Mouse (Mus musculus): ENCODE results near the gene Rab3b. TPM values are rescaled to one million over a fixed set of nuclear protein-coding genes. Genes with fewer than 3 reads are reported as not detected.
A peak's percentile ranks its signal among the peaks of the same experiment; 100 is the strongest.

Rab3b gene
- total and polyA plus RNA-seq, 2 experiments from 2014 or later: 4.6 TPM; not detected in 1

DNA sequence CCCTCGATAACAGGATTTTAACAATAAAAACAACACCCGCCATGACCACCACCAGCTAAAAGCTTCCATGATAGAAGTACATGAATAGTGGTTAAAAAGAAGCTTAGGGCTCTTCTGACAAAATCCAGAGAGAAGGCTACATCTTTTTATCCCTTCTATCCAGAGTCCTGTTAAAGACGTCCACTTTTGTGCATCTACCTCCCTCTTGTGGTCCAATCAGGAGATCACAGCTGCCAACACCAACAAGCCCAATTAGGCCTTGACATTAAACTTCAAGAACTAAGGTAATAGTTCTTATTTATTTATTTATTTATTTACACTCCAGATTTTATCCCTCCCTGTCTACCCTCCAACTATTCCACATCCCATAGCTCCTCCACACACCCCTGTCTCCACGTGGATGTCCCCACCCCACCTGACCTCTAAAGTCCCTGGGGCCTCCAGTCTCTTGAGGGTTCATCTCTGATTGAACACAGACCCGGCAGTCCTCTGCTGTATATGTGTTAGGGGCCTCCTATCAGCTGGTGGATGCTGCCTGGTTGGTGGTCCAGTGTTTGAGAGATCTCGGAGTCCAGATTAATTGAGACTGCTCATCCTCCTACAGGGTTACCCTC, 97.7 kb downstream of the Rab3b start:
- Histone ChIP-seq H3K4me2 (ENCODE audit: low read depth, low read length) (no peak overlapping the region), H3K36me3 (replicated peaks; ENCODE audit: control insufficient read depth, insufficient read depth, low read length) (no peaks in the 10 kb centered on the region), H3K4me1 (ENCODE audit: control insufficient read depth, insufficient read depth) (peaks cover 5% of the 10 kb centered on the region; the same call in 1 of the 2 replicates), H3K27me3 (ENCODE audit: control insufficient read depth, insufficient read depth, low read length) (no peaks in the 10 kb centered on the region), H3K9ac (replicated peaks; ENCODE audit: low read depth, low read length) (no peak overlapping the region), H3K27ac (ENCODE audit: low read depth) (no peak overlapping the region), H3K9me3 (replicated peaks; ENCODE audit: control insufficient read depth, low read length) (no peaks in the 10 kb centered on the region), H3K4me3 (ENCODE audit: low read depth, low read length) (no peak overlapping the region)
- peak; percentile 39; the same call in 1 of the 2 replicates for ATAC-seq (ENCODE audit: insufficient read depth, low read depth)
- DNase-seq (ENCODE audit: low spot score): peak; percentile 76
- WGBS: 36% methylated on average over 6 of the region's 6 CpGs
- TF ChIP-seq CTCF (IDR thresholded peaks at IDR 0.05; ENCODE audit: low read depth) (peak; percentile 92), EP300 (IDR thresholded peaks at IDR 0.05; ENCODE audit: low read depth) (no peak)

- H3K27me3 ChIP-seq (ENCODE audit: control insufficient read depth, insufficient read depth, low read length): no peaks in the 10 kb centered on the region
- 68% methylated on average over 1 of the region's 1 CpGs for WGBS
- no peak overlapping the region for H3K27ac ChIP-seq (ENCODE audit: low read depth)
- no peak overlapping the region for H3K4me2 ChIP-seq (ENCODE audit: low read depth, low read length)
- no peaks in the 10 kb centered on the region for H3K4me1 ChIP-seq (ENCODE audit: control insufficient read depth, insufficient read depth)
- H3K9ac ChIP-seq (replicated peaks; ENCODE audit: low read depth, low read length): no peak overlapping the region
- H3K4me3 ChIP-seq (ENCODE audit: low read depth, low read length): no peak overlapping the region
- no peaks in the 10 kb centered on the region for H3K36me3 ChIP-seq (replicated peaks; ENCODE audit: control insufficient read depth, insufficient read depth, low read length)
- DNase-seq (ENCODE audit: low spot score) (no peak), ATAC-seq (ENCODE audit: insufficient read depth, low read depth) (no peak)
- no peak for TF ChIP-seq CTCF (IDR thresholded peaks at IDR 0.05; ENCODE audit: low read depth)
- no peak for TF ChIP-seq EP300 (IDR thresholded peaks at IDR 0.05; ENCODE audit: low read depth)
- H3K9me3 ChIP-seq (replicated peaks; ENCODE audit: control insufficient read depth, low read length): no peaks in the 10 kb centered on the region
These were observed 108.1 kb downstream of the Rab3b start for GRCm38 (mm10) chr4:108986833-108987472.

GRCm38 (mm10) chr4:108987473-108987842, 108.6 kb downstream of the Rab3b start:
- TF ChIP-seq CTCF (IDR thresholded peaks at IDR 0.05; ENCODE audit: low read depth) (no peak), EP300 (IDR thresholded peaks at IDR 0.05; ENCODE audit: low read depth) (no peak)
- 77% methylated on average over 4 of the region's 4 CpGs for WGBS
- Histone ChIP-seq H3K9ac (replicated peaks; ENCODE audit: low read depth, low read length) (no peak overlapping the region), H3K4me1 (ENCODE audit: control insufficient read depth, insufficient read depth) (no peaks in the 10 kb centered on the region), H3K27ac (ENCODE audit: low read depth) (no peak overlapping the region), H3K27me3 (ENCODE audit: control insufficient read depth, insufficient read depth, low read length) (no peaks in the 10 kb centered on the region), H3K4me2 (ENCODE audit: low read depth, low read length) (no peak overlapping the region), H3K9me3 (replicated peaks; ENCODE audit: control insufficient read depth, low read length) (no peaks in the 10 kb centered on the region), H3K36me3 (replicated peaks; ENCODE audit: control insufficient read depth, insufficient read depth, low read length) (no peaks in the 10 kb centered on the region), H3K4me3 (ENCODE audit: low read depth, low read length) (no peak overlapping the region)
- ATAC-seq (ENCODE audit: insufficient read depth, low read depth) (no peak), DNase-seq (ENCODE audit: low spot score) (no peak)

GRCm38 (mm10) chr4:108989430-108989829, 110.6 kb downstream of the Rab3b start:
- WGBS: 66% methylated on average over 2 of the region's 2 CpGs
- H3K27ac ChIP-seq (ENCODE audit: low read depth): no peak overlapping the region
- H3K4me2 ChIP-seq (ENCODE audit: low read depth, low read length): no peak overlapping the region
- no peaks in the 10 kb centered on the region for H3K4me1 ChIP-seq (ENCODE audit: control insufficient read depth, insufficient read depth)
- TF ChIP-seq EP300 (IDR thresholded peaks at IDR 0.05; ENCODE audit: low read depth) (no peak), CTCF (IDR thresholded peaks at IDR 0.05; ENCODE audit: low read depth) (no peak)
- no peaks in the 10 kb centered on the region for H3K9me3 ChIP-seq (replicated peaks; ENCODE audit: control insufficient read depth, low read length)
- no peak overlapping the region for H3K4me3 ChIP-seq (ENCODE audit: low read depth, low read length)
- no peaks in the 10 kb centered on the region for H3K27me3 ChIP-seq (ENCODE audit: control insufficient read depth, insufficient read depth, low read length)
- DNase-seq (ENCODE audit: low spot score): no peak
- no peaks in the 10 kb centered on the region for H3K36me3 ChIP-seq (replicated peaks; ENCODE audit: control insufficient read depth, insufficient read depth, low read length)
- H3K9ac ChIP-seq (replicated peaks; ENCODE audit: low read depth, low read length): no peak overlapping the region
- no peak for ATAC-seq (ENCODE audit: insufficient read depth, low read depth)

GRCm38 (mm10) chr4:108990032-108990431, 111.2 kb downstream of the Rab3b start:
- Histone ChIP-seq H3K9ac (replicated peaks; ENCODE audit: low read depth, low read length) (no peak overlapping the region), H3K9me3 (replicated peaks; ENCODE audit: control insufficient read depth, low read length) (no peaks in the 10 kb centered on the region), H3K4me2 (ENCODE audit: low read depth, low read length) (no peak overlapping the region), H3K4me3 (ENCODE audit: low read depth, low read length) (no peak overlapping the region), H3K27me3 (ENCODE audit: control insufficient read depth, insufficient read depth, low read length) (no peaks in the 10 kb centered on the region), H3K36me3 (replicated peaks; ENCODE audit: control insufficient read depth, insufficient read depth, low read length) (no peaks in the 10 kb centered on the region), H3K4me1 (ENCODE audit: control insufficient read depth, insufficient read depth) (no peaks in the 10 kb centered on the region), H3K27ac (ENCODE audit: low read depth) (no peak overlapping the region)
- DNase-seq (ENCODE audit: low spot score): no peak
- no peak for ATAC-seq (ENCODE audit: insufficient read depth, low read depth)
- no peak for TF ChIP-seq CTCF (IDR thresholded peaks at IDR 0.05; ENCODE audit: low read depth)
- no peak for TF ChIP-seq EP300 (IDR thresholded peaks at IDR 0.05; ENCODE audit: low read depth)

DNA sequence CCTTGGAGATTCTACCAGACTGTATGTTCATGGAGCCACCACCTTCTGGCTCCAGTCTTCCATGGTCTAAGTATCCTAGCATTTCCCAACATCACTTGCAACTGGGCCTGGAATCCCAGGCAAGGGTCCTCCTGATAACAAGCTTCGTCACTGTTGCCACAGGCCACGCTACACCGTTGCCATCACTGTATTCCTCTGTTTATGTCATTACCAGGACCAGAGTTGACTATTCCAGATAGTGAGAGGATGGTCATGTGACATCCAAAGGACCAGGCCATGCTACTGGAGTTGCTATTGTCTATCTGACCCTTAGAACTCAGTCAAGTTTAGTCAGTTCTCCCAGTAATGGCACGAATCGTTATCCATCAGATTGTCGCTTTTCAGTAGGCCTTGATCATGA, 111.7 kb downstream of the Rab3b start:
- no peak overlapping the region for H3K4me2 ChIP-seq (ENCODE audit: low read depth, low read length)

More for the DNA sequence above, 111.7 kb downstream of the Rab3b start:
- no peak for ATAC-seq (ENCODE audit: insufficient read depth, low read depth)
- 82% methylated on average over 6 of the region's 6 CpGs for WGBS
- DNase-seq (ENCODE audit: low spot score): no peak
- H3K27me3 ChIP-seq (ENCODE audit: control insufficient read depth, insufficient read depth, low read length): no peaks in the 10 kb centered on the region
- H3K9ac ChIP-seq (replicated peaks; ENCODE audit: low read depth, low read length): no peak overlapping the region
- TF ChIP-seq EP300 (IDR thresholded peaks at IDR 0.05; ENCODE audit: low read depth): no peak
- no peak for TF ChIP-seq CTCF (IDR thresholded peaks at IDR 0.05; ENCODE audit: low read depth)
- no peaks in the 10 kb centered on the region for H3K9me3 ChIP-seq (replicated peaks; ENCODE audit: control insufficient read depth, low read length)
- H3K4me3 ChIP-seq (ENCODE audit: low read depth, low read length): no peak overlapping the region
- H3K36me3 ChIP-seq (replicated peaks; ENCODE audit: control insufficient read depth, insufficient read depth, low read length): no peaks in the 10 kb centered on the region
- H3K27ac ChIP-seq (ENCODE audit: low read depth): no peak overlapping the region
- H3K4me1 ChIP-seq (ENCODE audit: control insufficient read depth, insufficient read depth): no peaks in the 10 kb centered on the region

All from heart, postnatal 0 days (tissue).